Mouse (Mus musculus): Measurements from ENCODE around the gene Abcf3. TPM values are rescaled to one million over a fixed set of nuclear protein-coding genes. Genes with fewer than 3 reads are reported as not detected.

The Abcf3 gene
- polyA plus RNA-seq (2012; rRNA removed) = 15.9 and 18.1 TPM in 2 replicates

DNA sequence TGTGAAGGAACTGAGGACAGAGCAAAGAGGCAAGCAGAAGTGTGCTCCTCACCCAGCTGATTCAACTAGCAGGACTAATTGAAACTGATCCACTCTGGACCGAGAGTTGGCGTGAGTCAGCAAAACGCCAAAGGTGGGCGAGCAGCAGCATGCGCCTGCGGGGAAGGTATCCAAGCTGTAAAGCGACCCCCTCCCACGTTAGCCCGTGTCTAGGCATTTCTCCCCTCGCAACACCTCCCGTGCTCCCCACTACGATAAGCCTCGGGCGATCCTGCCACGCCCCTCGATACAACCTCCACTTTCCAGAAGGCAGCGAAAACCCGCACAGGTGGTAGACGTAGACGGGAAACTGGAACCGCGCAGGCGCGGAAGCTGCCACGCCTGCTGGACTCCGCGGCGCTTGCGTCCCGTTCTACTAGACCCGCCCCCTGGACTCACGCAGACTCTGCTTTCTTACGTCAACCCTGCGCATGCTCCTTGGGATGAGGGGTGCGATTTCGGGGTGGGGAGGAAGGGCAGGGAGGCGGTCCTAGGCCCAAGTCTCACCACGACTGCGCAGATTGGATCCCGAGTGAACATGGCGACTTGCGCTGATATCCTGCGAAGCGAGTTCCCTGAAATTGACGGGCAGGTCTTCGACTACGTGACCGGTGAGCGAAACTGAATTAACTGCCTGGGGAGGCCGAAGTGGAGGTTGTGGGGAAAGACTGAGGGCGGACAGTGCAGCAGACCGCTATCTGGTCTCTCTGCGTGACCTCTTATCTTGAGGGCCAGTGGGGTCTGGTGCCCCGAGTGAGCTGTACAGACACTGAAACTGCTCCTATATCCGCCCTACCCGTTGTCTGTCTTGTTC is at the start of gene Abcf3:
Gene Abcf3, plus strand, starts transcription at position 482 of the 853 bp plus-strand sequence.

DNA sequence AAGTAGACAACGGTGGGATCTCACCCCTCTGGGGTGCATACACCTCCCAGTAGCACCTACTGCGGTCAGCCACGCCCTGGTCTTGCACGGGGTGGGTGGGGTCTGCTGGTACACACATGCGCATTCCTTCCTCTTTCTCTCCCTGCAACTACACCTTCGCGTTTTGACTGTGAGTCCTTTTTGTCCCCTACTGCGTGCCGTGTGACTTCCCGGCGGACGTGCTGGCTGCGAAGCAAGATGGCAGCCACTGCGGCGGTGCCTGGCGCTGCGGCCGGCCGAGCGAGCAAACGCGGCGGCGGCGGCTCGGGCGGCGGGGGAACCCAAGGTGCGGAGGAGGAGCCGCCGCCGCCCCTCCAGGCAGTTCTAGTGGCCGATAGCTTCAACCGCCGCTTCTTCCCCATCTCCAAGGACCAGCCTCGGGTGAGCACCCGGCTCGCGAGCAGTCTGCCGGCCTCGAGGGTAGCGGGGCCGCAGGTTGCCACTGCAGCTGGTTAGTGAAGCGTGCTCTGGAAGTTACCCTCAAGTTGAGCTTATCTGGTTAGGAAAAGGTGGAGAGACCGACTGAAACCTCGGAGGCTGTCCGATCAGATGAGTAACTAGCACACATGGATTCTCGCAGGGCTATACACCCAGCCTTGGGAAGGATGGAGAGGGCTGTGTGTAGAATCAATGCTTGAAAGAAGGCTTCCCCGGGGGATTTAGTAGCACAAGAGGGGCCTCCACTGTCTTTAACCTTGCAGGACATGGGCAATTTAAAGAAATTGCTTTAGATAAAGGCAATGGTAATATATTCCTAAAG is 49.5 kb upstream of the Abcf3 start, which contains the start of gene Eif2b5:
Gene Eif2b5, plus strand, starts transcription at position 141 of the 799 bp plus-strand sequence.

GRCm38 (mm10) chr16:20516726-20517201 is 31.6 kb upstream of the Abcf3 start, which contains the start of gene Dvl3:
Gene Dvl3 (plus strand): TSS chr16:20516982.

GRCm38 (mm10) chr16:20535296-20536080 is 12.9 kb upstream of the Abcf3 start, which contains the start of gene Ap2m1:
Gene Ap2m1 (plus strand): TSS chr16:20535478.

DNA sequence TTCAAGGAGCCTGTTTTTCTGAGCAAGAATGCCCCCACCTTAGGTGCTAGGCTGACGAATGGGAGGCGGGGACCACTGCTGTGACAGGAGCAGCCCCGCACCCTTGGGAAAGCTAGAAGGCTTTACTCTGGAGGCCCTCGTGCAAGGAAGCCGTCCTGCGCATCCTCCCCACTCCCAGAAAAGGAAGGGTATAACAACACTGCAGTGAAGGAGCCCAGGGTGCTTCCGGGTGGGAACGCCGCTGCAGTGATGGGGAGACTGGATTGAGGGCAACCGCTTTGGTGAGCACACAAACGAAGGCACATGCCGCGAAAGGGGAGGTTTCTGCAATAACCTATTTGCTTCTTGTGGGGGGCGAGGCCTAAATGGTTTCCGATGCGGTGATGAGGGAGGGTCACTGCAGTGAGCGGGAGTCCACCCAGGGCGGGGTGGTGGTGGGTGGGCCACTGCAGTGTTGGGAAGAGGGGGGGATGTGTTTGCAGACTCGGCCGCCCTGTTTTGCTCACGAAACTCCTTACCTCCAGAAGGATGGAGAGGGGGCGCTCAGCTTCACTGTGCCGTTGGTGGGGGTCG is 41.1 kb downstream of the Abcf3 start, which contains the start of gene Vwa5b2:
Gene Vwa5b2, plus strand, starts transcription at position 106 of the 573 bp plus-strand sequence.

Other genes with a start within 250 kb of the Abcf3 start
- 17.9 and 20.3 TPM in 2 replicates for gene Parl, start 246.2 kb upstream of the Abcf3 start, polyA plus RNA-seq (2012; rRNA removed)
- 0.02 TPM in 1 of 2 replicates, not detected in the other for gene Cyp2ab1, start 223.2 kb upstream of the Abcf3 start, polyA plus RNA-seq (2012; rRNA removed)
- gene Abcc5, start 122.2 kb upstream of the Abcf3 start, polyA plus RNA-seq (2012; rRNA removed) = 17.2 and 18.9 TPM in 2 replicates
- 16.9 and 17.2 TPM in 2 replicates for gene Eif2b5, start 49.8 kb upstream of the Abcf3 start, polyA plus RNA-seq (2012; rRNA removed)
- gene Dvl3, start 31.6 kb upstream of the Abcf3 start, polyA plus RNA-seq (2012; rRNA removed) = 5.8 and 8.0 TPM in 2 replicates
- gene Ap2m1, start 13.1 kb upstream of the Abcf3 start, polyA plus RNA-seq (2012; rRNA removed) = 288 and 314 TPM in 2 replicates
- gene Vwa5b2, start 40.9 kb downstream of the Abcf3 start, polyA plus RNA-seq (2012; rRNA removed) = 0.01 and 0.06 TPM in 2 replicates
- gene Eef1akmt4, start 63.0 kb downstream of the Abcf3 start, polyA plus RNA-seq (2012; rRNA removed) = 11.2 and 11.3 TPM in 2 replicates
- not detected in 2 replicates for gene Gm49333, start 63.0 kb downstream of the Abcf3 start, polyA plus RNA-seq (2012; rRNA removed)
- 6.8 and 8.4 TPM in 2 replicates for gene Alg3, start 63.2 kb downstream of the Abcf3 start, polyA plus RNA-seq (2012; rRNA removed)
- gene Camk2n2, start 72.7 kb downstream of the Abcf3 start, polyA plus RNA-seq (2012; rRNA removed) = 0.12 and 0.17 TPM in 2 replicates
- gene Ece2, start 81.3 kb downstream of the Abcf3 start, polyA plus RNA-seq (2012; rRNA removed) = 0.08 and 0.12 TPM in 2 replicates
- gene Psmd2, start 103.1 kb downstream of the Abcf3 start, polyA plus RNA-seq (2012; rRNA removed) = 60.9 and 63.6 TPM in 2 replicates
- 81.5 and 99.1 TPM in 2 replicates for gene Eif4g1, start 119.7 kb downstream of the Abcf3 start, polyA plus RNA-seq (2012; rRNA removed)
- 1.7 and 2.2 TPM in 2 replicates for gene Fam131a, start 144.7 kb downstream of the Abcf3 start, polyA plus RNA-seq (2012; rRNA removed)
- 17.4 and 17.9 TPM in 2 replicates for gene Polr2h, start 169.1 kb downstream of the Abcf3 start, polyA plus RNA-seq (2012; rRNA removed)
- gene Clcn2, start 169.2 kb downstream of the Abcf3 start, polyA plus RNA-seq (2012; rRNA removed) = 13.0 and 19.6 TPM in 2 replicates
- 1.4 and 2.0 TPM in 2 replicates for gene Chrd, start 184.6 kb downstream of the Abcf3 start, polyA plus RNA-seq (2012; rRNA removed)
- 5.1 and 6.1 TPM in 2 replicates for gene Thpo, start 185.9 kb downstream of the Abcf3 start, polyA plus RNA-seq (2012; rRNA removed)